Mouse (Mus musculus): ENCODE data around the gene Adamts15.

- TF ChIP-seq EP300 (optimal IDR thresholded peaks at IDR 0.05) (no peak), CTCF (IDR thresholded peaks at IDR 0.05; ENCODE audit: low read depth) (no peak)
Measured at GRCm38 (mm10) chr9:30944234-30944633, 22.0 kb upstream of the Adamts15 start.

All from stomach, postnatal 0 days (tissue).